Mouse (Mus musculus) liver, embryonic 16.5 days (tissue): Measurements from ENCODE around the gene Atp6v1g1. TPM values are rescaled to one million over a fixed set of nuclear protein-coding genes. Genes with fewer than 3 reads are reported as not detected.
A peak's percentile ranks its signal among the peaks of the same experiment; 100 is the strongest.

ENCODE experiments used
- ATAC-seq: fragments of 200-750 bp; cut with Nextera tagmentation; 2 replicates; pipeline ENCODE4 v1.8.0; 2017; ENCODE audit warnings: low read depth, mild to moderate bottlenecking, moderate number of reproducible peaks, moderate library complexity
- H3K27ac ChIP-seq: fragments of 300-500 bp; sonication (generic); 2 replicates; pipeline ENCODE4 v1.5.1; 2014; ENCODE audit warnings: mild to moderate bottlenecking, low read length
- H3K27me3 ChIP-seq: fragments of 300-500 bp; sonication (generic); 2 replicates; pipeline ENCODE4 v1.6.1; 2014; ENCODE audit warnings: low read depth, low read length, mixed read lengths; ENCODE audit not compliant: control insufficient read depth, insufficient read depth
- H3K36me3 ChIP-seq: fragments of 300-500 bp; sonication (generic); 2 replicates; pipeline ENCODE4 v1.6.1; 2014; ENCODE audit warnings: mild to moderate bottlenecking; ENCODE audit not compliant: control insufficient read depth, insufficient read depth
- H3K4me1 ChIP-seq: fragments of 300-500 bp; sonication (generic); 2 replicates; pipeline ENCODE4 v1.6.1; 2014; ENCODE audit warnings: low read depth, low read length, mixed read lengths; ENCODE audit not compliant: control insufficient read depth
- H3K4me2 ChIP-seq: fragments of 300-500 bp; sonication (generic); 2 replicates; pipeline ENCODE4 v1.6.1; 2014; ENCODE audit warnings: low read depth, low read length, mixed read lengths
- H3K4me3 ChIP-seq: fragments of 300-500 bp; sonication (generic); 2 replicates; pipeline ENCODE4 v1.5.1; 2014; ENCODE audit warnings: low read depth, mild to moderate bottlenecking, low read length
- H3K9ac ChIP-seq: fragments of 300-500 bp; sonication (generic); 2 replicates; pipeline ENCODE4 v1.6.1; 2014; ENCODE audit warnings: low read depth, low read length
- H3K9me3 ChIP-seq: fragments of 300-500 bp; sonication (generic); replicated peaks from 2 replicates; pipeline ENCODE4 v1.6.1; 2016; ENCODE audit warnings: low read length; ENCODE audit not compliant: control insufficient read depth
- WGBS: fragments of 180-500 bp; shearing (Covaris S2); extraction: QIAGEN DNeasy Blood & Tissue Kit; methylation state at CpG from one replicate; pipeline ENCODE4 v1.1.7; 2014; ENCODE audit not compliant: insufficient replicate concordance; 5-methylcytosine and 5-hydroxymethylcytosine counted together
- polyA plus RNA-seq: library from polyadenylated mRNA; unstranded; fragments of >200 nt; fragmentation: Nextera tagmentation; extraction: Ambion mirVana; gene quantifications from 2 replicates; pipeline ENCODE4 v1.2.1, GENCODE M21; 2015

Gene Atp6v1g1
- polyA plus RNA-seq, 1 experiment from 2014 or later, result 123 TPM

DNA sequence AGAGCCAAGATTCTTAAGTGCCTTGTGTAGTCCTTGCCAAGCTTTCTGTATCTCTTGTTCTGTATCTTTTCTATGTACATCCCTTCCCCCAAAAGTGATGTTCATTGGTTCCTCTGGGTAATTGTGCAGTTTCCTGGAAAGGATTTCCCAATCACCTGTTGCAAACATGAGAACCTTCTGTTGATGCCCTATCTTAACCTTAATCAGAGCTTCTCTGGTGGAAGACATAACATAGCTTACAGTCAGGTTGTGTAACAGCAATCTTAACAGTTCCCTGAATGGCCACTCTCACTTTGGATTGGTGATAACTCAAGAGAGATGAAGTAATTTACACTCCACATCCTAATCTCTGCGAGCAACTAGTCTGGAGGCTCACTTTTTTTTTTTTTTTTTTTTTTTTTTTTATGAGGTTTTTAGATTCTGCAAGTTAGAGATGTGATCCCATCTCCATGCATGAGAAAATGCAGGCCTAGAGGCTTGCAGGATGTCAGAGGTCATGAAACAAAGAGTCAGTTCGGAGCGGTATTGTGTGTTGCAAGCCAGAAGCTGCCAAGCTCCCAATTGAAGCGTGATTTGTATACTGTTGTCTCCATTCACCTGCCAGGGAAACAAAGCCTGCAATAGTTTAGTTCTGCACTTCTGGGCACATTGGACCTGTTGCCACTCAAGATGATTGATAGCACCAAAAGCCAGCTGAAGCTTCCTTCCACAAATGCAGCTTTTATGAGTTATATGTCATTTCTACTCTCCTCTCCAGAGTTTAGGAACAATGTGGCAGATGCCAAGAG, 9.4 kb downstream of the Atp6v1g1 start:
- ATAC-seq, result 0 out of 2 replicates have a peak, but pooled peaks have one; percentile 5
- no peak overlapping the region for H3K27ac ChIP-seq

DNA sequence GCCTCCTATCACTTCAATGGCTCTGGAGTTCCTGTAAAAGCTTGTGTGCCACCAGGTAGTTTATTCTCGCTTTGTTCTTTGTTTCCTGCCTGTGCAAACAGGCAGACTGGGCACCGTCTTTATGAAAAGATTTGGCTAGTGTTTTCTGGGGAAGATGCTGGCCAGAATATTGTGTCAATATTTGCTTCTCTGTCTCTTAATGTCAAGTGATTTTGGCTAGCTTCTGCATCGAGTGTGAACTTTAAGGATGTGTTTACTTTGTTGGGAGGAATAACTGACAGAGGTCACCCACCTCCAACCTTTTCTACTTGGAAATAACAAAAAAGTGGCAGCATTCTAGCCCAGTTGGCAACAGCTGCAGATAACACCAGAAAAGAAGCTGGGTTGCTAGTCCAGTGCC, 10.0 kb downstream of the Atp6v1g1 start:
- ATAC-seq, result no peak
- H3K4me1 ChIP-seq, result peaks cover 36% of the 10 kb centered on the region
- H3K4me3 ChIP-seq, result no peak overlapping the region
- H3K9ac ChIP-seq, result no peak overlapping the region
- H3K27me3 ChIP-seq, result no peaks in the 10 kb centered on the region
- H3K4me2 ChIP-seq, result no peak overlapping the region
- no peak overlapping the region for H3K27ac ChIP-seq
- 52% methylated on average over 3 of the region's 3 CpGs for WGBS
- H3K9me3 ChIP-seq, result no peaks in the 10 kb centered on the region
- H3K36me3 ChIP-seq, result peaks cover 23% of the 10 kb centered on the region

More for the DNA sequence above, 9.4 kb downstream of the Atp6v1g1 start:
- WGBS, result 65% methylated on average over 4 of the region's 4 CpGs
- H3K27me3 ChIP-seq, result no peaks in the 10 kb centered on the region
- peaks cover 29% of the 10 kb centered on the region for H3K36me3 ChIP-seq
- no peaks in the 10 kb centered on the region for H3K9me3 ChIP-seq
- H3K4me1 ChIP-seq, result peaks cover 30% of the 10 kb centered on the region
- H3K4me3 ChIP-seq, result no peak overlapping the region
- no peak overlapping the region for H3K9ac ChIP-seq
- H3K4me2 ChIP-seq, result no peak overlapping the region

DNA sequence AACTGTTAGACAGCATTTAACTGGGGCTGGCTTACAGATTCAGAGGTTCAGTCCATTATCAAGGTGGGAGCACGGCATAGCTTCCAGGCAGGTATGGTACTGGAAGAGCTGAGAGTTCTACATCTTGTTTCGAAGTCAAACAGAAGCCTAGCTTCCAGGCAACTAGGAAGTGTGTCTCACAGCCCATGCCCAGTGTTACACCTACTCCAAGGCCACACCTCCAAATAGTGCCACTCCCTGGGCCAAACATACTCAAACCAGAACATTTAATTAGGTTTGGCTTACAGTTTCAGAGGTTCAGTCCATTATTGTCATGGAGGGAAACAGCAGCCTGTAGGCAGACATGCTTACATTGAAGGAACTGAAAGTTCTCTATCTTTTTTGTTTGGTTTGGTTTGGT, 10.5 kb downstream of the Atp6v1g1 start:
- no peaks in the 10 kb centered on the region for H3K27me3 ChIP-seq
- H3K4me1 ChIP-seq, result peaks cover 41% of the 10 kb centered on the region
- H3K4me2 ChIP-seq, result no peak overlapping the region
- 0 out of 2 replicates have a peak overlapping the region, but pooled peaks have one; percentile 25 for H3K27ac ChIP-seq
- H3K4me3 ChIP-seq, result no peak overlapping the region
- whole genome bisulfite sequencing, result 77% methylated on average over 2 of the region's 2 CpGs
- peaks cover 22% of the 10 kb centered on the region for H3K36me3 ChIP-seq
- H3K9me3 ChIP-seq, result no peaks in the 10 kb centered on the region
- ATAC-seq, result no peak
- no peak overlapping the region for H3K9ac ChIP-seq

DNA sequence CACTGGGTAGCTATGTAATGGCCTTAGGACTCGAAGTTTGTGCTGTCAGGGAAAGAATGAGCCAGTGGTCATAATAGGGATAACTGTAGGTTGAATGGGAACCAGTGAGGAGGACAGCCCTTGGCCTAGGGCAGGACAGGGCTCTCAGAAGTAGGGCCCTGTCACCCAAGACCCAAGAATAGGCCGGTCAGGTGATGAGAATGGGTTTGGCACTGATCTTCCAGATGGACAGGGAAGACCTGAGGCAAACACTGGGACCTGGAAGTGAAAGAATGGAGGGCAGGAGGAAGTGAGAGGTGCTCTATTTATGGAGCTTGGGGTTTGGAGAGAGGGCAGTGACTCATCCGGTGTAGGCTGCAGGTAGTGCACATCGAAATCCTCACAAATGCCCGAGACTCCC, 12.1 kb downstream of the Atp6v1g1 start:
- H3K9ac ChIP-seq, result no peak overlapping the region
- H3K4me1 ChIP-seq, result peaks cover 56% of the 10 kb centered on the region
- H3K27me3 ChIP-seq, result no peaks in the 10 kb centered on the region
- H3K27ac ChIP-seq, result peak overlapping the region; percentile 82
- no peak overlapping the region for H3K4me3 ChIP-seq
- no peak overlapping the region for H3K4me2 ChIP-seq
- no peaks in the 10 kb centered on the region for H3K9me3 ChIP-seq
- no peak for ATAC-seq
- peaks cover 11% of the 10 kb centered on the region for H3K36me3 ChIP-seq
- 55% methylated on average over 5 of the region's 5 CpGs for WGBS

DNA sequence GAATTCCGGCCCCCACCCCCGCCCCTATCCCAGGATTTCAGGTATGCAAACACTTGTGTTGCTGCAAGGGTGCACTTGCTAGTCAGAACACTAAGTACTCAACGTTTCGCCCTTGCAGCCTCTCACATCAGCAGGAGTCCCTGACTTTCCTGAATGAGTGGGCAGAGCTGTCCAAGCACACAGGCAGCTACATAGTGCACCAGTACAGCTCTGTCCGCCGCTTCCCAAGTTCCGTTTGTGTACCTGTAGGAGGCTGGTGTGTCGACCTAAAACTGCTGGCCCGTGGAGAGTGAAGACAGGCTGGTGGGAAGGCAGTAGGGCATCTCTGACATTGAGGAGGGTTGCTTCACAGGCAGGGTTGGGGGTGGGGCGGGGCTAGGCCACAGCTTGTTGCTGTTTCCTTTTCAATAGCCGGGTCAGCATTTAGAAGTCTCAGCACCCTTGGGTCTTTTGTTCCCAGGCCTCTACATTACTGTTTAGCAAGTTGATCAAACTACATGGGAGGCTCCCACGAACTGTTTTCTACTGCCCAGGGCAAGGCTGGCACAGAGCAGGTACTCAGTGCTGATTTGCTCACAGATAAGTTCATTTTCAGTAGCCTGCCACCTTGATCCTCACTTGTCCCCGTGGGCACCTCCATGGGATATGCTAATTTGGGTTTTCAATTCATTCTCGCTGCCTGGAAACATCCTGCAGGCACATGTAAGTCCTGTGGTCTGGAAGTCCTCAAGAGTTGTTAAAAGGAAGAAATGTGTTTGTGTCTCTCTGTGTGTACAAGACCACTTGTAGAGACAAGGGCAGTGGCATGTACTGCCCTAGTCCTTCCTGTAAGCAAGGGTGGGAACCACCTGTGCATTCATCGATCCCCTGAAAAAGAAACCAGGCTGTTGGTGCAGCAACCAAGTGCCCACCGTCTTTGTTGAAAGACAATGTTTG, 12.8 kb downstream of the Atp6v1g1 start:
- Histone ChIP-seq H3K9ac (peak overlapping the region; percentile 77), H3K4me3 (peak overlapping the region; percentile 74), H3K27ac (peak overlapping the region; percentile 82), H3K4me1 (peaks cover 60% of the 10 kb centered on the region), H3K9me3 (no peaks in the 10 kb centered on the region), H3K36me3 (peaks cover 4% of the 10 kb centered on the region), H3K27me3 (no peaks in the 10 kb centered on the region), H3K4me2 (peak overlapping the region; percentile 90)
- peak; percentile 5; the same call in 1 of the 2 replicates for ATAC-seq
- 36% methylated on average over 16 of the region's 16 CpGs for WGBS

DNA sequence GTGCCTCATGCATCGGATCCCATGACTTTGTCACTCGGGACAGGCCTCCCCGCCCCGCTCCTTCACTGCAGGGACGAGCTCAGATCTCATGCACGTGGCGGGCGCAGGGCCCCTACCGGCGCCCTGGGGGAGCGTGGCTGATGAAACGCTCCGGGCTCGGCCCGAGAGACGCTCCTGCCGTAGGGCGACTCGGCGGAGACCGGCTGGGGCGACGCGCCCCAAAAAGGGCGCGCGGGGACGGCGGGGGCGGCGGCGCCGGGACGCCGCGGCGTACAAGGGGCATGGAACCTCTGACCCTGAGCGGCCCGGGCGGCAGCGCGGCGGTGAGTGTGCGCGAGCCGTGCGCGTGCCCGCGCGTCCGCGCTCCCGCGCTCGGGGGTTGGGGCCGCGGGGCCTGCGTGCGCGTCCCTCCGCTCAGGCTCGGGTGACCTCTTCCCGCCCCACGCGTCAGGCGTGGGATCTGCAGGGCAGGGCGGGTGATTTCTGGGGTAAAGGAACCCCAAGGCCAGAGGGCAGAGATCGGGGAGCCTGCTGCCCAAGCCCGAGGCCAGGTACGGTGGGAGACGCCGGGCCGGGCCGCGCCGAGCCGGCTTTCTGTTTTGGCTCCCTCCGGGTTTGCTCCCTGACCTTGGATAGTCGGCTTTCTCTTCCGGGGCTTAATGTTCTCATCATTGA, 14.0 kb downstream of the Atp6v1g1 start, which contains the start of gene Tmem268:
TSS of gene Tmem268 (plus strand) at position 375 of the 675 bp plus-strand sequence.
- H3K27ac ChIP-seq, result peak within 1 kb of the TSS; percentile 82
- peak within 1 kb of the TSS; percentile 77 for H3K9ac ChIP-seq
- no peaks in the 10 kb centered on the region for H3K9me3 ChIP-seq
- H3K4me1 ChIP-seq, result peaks cover 60% of the 10 kb centered on the region
- H3K4me3 ChIP-seq, result peak within 1 kb of the TSS; percentile 74
- H3K27me3 ChIP-seq, result no peaks in the 10 kb centered on the region
- peak; percentile 80 for ATAC-seq
- peak within 1 kb of the TSS; percentile 90 for H3K4me2 ChIP-seq
- H3K36me3 ChIP-seq, result no peaks in the 10 kb centered on the region
- under 1% methylated on average over 81 of the region's 81 CpGs for WGBS

DNA sequence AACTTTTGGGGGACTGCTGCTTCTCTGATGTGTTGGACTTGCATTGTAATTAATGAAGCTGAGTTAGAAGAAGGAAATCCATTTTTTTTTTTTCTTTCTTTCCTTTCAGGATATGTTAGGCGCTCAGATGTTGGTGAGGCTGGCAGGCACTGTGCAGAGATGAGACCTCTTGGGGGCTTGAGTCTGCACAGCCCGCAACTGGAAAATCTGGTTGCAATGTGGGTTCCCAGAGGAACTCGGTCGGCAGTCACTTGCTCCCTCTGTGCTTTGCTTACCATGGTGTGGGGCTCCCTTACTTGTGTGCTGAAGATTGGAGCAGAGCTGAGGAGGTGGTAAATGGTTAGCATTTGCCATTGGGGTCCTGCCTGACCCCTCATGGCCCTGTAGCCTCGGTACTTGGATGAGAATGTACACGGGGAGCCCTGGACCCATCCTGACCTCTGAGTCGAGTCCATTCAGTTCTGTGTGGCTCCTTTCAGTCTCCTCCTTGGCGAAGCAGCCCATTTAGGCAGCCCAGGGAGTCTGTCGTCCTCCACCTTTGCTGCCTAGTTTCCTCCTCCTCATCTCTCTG, 14.6 kb downstream of the Atp6v1g1 start:
- no peak for ATAC-seq
- WGBS, result 38% methylated on average over 9 of the region's 9 CpGs
- Histone ChIP-seq H3K9me3 (no peaks in the 10 kb centered on the region), H3K9ac (peak overlapping the region; percentile 77), H3K27ac (peak overlapping the region; percentile 82), H3K4me3 (peak overlapping the region; percentile 74), H3K36me3 (no peaks in the 10 kb centered on the region), H3K4me2 (peak overlapping the region; percentile 90), H3K27me3 (no peaks in the 10 kb centered on the region), H3K4me1 (peaks cover 60% of the 10 kb centered on the region)

DNA sequence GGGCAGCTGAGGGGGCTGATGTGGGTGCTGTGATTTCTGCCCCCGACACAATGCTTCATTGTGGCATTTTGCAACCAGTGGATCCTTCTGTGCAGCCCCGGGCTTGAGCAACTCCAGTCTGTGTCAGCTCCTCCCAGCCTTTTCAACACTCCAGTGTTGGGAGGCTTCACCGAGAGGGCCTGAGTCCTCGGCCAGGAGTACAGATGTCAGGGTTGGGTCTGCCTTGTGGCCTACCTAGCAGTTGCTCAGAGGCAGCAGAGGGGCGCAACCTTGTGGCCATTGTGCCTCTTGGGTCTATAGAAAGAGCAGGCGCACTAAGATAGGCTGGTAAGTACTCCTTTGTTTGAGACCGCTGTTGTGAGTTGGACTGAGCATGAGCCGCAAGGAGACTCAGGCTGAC, 15.5 kb downstream of the Atp6v1g1 start:
- Histone ChIP-seq H3K4me2 (peak overlapping the region; percentile 90), H3K9ac (no peak overlapping the region; the same call in 1 of the 2 replicates), H3K36me3 (no peaks in the 10 kb centered on the region), H3K27ac (peak overlapping the region; percentile 82), H3K9me3 (no peaks in the 10 kb centered on the region), H3K27me3 (no peaks in the 10 kb centered on the region), H3K4me1 (peaks cover 52% of the 10 kb centered on the region), H3K4me3 (peak overlapping the region; percentile 17; the same call in 1 of the 2 replicates)
- WGBS, result 52% methylated on average over 8 of the region's 8 CpGs
- ATAC-seq, result no peak
